Mouse (Mus musculus): ENCODE measurements at regions not wholly inside any gene's neighbourhood (a gene's known extent, or its start where the extent isn't known, plus 50 kb on each side); places are given as distances from the start of the nearest gene placed in this dataset.
"Not testable (repeated sequence)": the region's sequence is repeated elsewhere in the genome, so short reads cannot be mapped to it uniquely, and the experiment has no call there.

GRCm38 (mm10) chr2:17898780-17899179, 98.0 kb downstream of the H2al2a start:
- DNase-seq (ENCODE audit: low spot score in 2 of 2), result no peak

- DNase-seq (ENCODE audit: low spot score in 2 of 2), result no peak
Observed at GRCm38 (mm10) chr2:17896036-17896435, 100.7 kb downstream of the H2al2a start.

GRCm38 (mm10) chr2:17892661-17893060, 104.1 kb downstream of the H2al2a start:
- DNase-seq (ENCODE audit: low spot score in 2 of 2), result not testable (repeated sequence)

GRCm38 (mm10) chr2:17887699-17888098, 109.1 kb downstream of the H2al2a start:
- no peak for DNase-seq (ENCODE audit: low spot score in 2 of 2)

GRCm38 (mm10) chr2:17882389-17882788, 114.4 kb downstream of the H2al2a start:
- DNase-seq (ENCODE audit: low spot score in 2 of 2), result no peak

- no peak for DNase-seq (ENCODE audit: low spot score in 2 of 2)
Observed at GRCm38 (mm10) chr2:17880800-17881717, 115.7 kb downstream of the H2al2a start.

- DNase-seq (ENCODE audit: low spot score in 2 of 2), result no peak
Observed at GRCm38 (mm10) chr2:17877901-17878300, 118.9 kb downstream of the H2al2a start.

GRCm38 (mm10) chr2:17876942-17877341, 119.8 kb downstream of the H2al2a start:
- DNase-seq (ENCODE audit: low spot score in 2 of 2), result no peak

- no peak for DNase-seq (ENCODE audit: low spot score in 2 of 2)
Observed at GRCm38 (mm10) chr2:17876155-17876554, 120.6 kb downstream of the H2al2a start.

- no peak for DNase-seq (ENCODE audit: low spot score in 2 of 2)
Observed at GRCm38 (mm10) chr2:17870562-17870961, 126.2 kb downstream of the H2al2a start.

- no peak for DNase-seq (ENCODE audit: low spot score in 2 of 2)
Observed at GRCm38 (mm10) chr2:17868145-17868544, 128.6 kb downstream of the H2al2a start.

GRCm38 (mm10) chr2:17867341-17867740, 129.4 kb downstream of the H2al2a start:
- DNase-seq (ENCODE audit: low spot score in 2 of 2), result no peak

- DNase-seq (ENCODE audit: low spot score in 2 of 2), result no peak
Observed at GRCm38 (mm10) chr2:17861765-17862495, 130.7 kb upstream of the Nebl start.

- DNase-seq (ENCODE audit: low spot score in 2 of 2), result no peak
Observed at GRCm38 (mm10) chr2:17860922-17861559, 129.8 kb upstream of the Nebl start.

GRCm38 (mm10) chr2:17859234-17859633, 128.0 kb upstream of the Nebl start:
- DNase-seq (ENCODE audit: low spot score in 2 of 2), result no peak

GRCm38 (mm10) chr2:17858326-17858725, 127.1 kb upstream of the Nebl start:
- no peak for DNase-seq (ENCODE audit: low spot score in 2 of 2)

GRCm38 (mm10) chr2:17855566-17856264, 124.5 kb upstream of the Nebl start:
- no peak for DNase-seq (ENCODE audit: low spot score in 2 of 2)

- no peak for DNase-seq (ENCODE audit: low spot score in 2 of 2)
Observed at GRCm38 (mm10) chr2:17854088-17854487, 122.8 kb upstream of the Nebl start.

- DNase-seq (ENCODE audit: low spot score in 2 of 2), result no peak
Observed at GRCm38 (mm10) chr2:17853500-17854011, 122.3 kb upstream of the Nebl start.

GRCm38 (mm10) chr2:17852740-17853499, 121.7 kb upstream of the Nebl start:
- no peak for DNase-seq (ENCODE audit: low spot score in 2 of 2)

GRCm38 (mm10) chr2:17850741-17851140, 119.5 kb upstream of the Nebl start:
- no peak for DNase-seq (ENCODE audit: low spot score in 2 of 2)

All from frontal cortex, postnatal 10 days (tissue).